Mouse (Mus musculus): ENCODE measurements around the gene Dennd4a. TPM values are rescaled to one million over a fixed set of nuclear protein-coding genes. Genes with fewer than 3 reads are reported as not detected.

Gene Dennd4a
- total RNA-seq, 2 experiments from 2014 or later, result 5.7 to 7.9 TPM

- DNase-seq, result no peak
Measured at GRCm38 (mm10) chr9:64913973-64914372, 102.8 kb downstream of the Dennd4a start.

GRCm38 (mm10) chr9:64914629-64915028, 103.5 kb downstream of the Dennd4a start:
- no peak for DNase-seq

GRCm38 (mm10) chr9:64918560-64918959, 107.4 kb downstream of the Dennd4a start:
- DNase-seq, result no peak

- DNase-seq, result no peak
Measured at GRCm38 (mm10) chr9:64925771-64926170, 114.6 kb downstream of the Dennd4a start.

GRCm38 (mm10) chr9:64926201-64926991, 115.3 kb downstream of the Dennd4a start:
- peak; percentile 80 to 86 for DNase-seq

- peak in 1 of 2 experiments; percentile 65 for DNase-seq
Measured at GRCm38 (mm10) chr9:64930256-64930655, 119.1 kb downstream of the Dennd4a start.

GRCm38 (mm10) chr9:64931751-64932610, 120.8 kb downstream of the Dennd4a start:
- DNase-seq, result peak; percentile 27 to 52

- DNase-seq, result peak; percentile 77 to 84
Measured at GRCm38 (mm10) chr9:64934015-64934754, 123.0 kb downstream of the Dennd4a start.

- DNase-seq, result peak; percentile 66 to 83
Measured at GRCm38 (mm10) chr9:64936508-64936907, 125.4 kb downstream of the Dennd4a start.

- no peak for DNase-seq
Measured at GRCm38 (mm10) chr9:64937491-64937890, 126.4 kb downstream of the Dennd4a start.

- DNase-seq, result no peak
Measured at GRCm38 (mm10) chr9:64938535-64938934, 127.4 kb downstream of the Dennd4a start.

GRCm38 (mm10) chr9:64939281-64939680, 128.1 kb downstream of the Dennd4a start:
- DNase-seq, result no peak

GRCm38 (mm10) chr9:64939790-64940189, 128.7 kb downstream of the Dennd4a start:
- DNase-seq, result no peak

GRCm38 (mm10) chr9:64940731-64941346, 129.7 kb downstream of the Dennd4a start:
- DNase-seq, result no peak

- no peak for DNase-seq
Measured at GRCm38 (mm10) chr9:64941650-64942049, 130.5 kb downstream of the Dennd4a start.

- no peak for DNase-seq
Measured at GRCm38 (mm10) chr9:64943997-64944396, 132.9 kb downstream of the Dennd4a start.

GRCm38 (mm10) chr9:64947483-64948095, 136.4 kb downstream of the Dennd4a start:
- DNase-seq, result no peak

GRCm38 (mm10) chr9:64951161-64951657, 140.1 kb downstream of the Dennd4a start, which contains the start of gene Slc24a1:
Gene Slc24a1, minus strand, starts transcription at chr9:64951607.
- DNase-seq, result no peak

- DNase-seq, result no peak
Measured at GRCm38 (mm10) chr9:64952055-64952454, 140.9 kb downstream of the Dennd4a start.

GRCm38 (mm10) chr9:64953190-64953589, 142.1 kb downstream of the Dennd4a start:
- DNase-seq, result no peak

- DNase-seq, result no peak
Measured at GRCm38 (mm10) chr9:64956337-64956736, 145.2 kb downstream of the Dennd4a start.
